Mouse (Mus musculus) liver, postnatal 0 days (tissue): ENCODE results near the gene Tbkbp1.

Source experiments
- CTCF ChIP-seq: sonication (generic); IDR thresholded peaks from 2 replicates; pipeline ENCODE4 v1.5.1; 2016; ENCODE audit warnings: antibody characterized with exemption, low read depth
- EP300 ChIP-seq: IDR thresholded peaks from 2 replicates; pipeline ENCODE4 v1.6.1; 2016; ENCODE audit warnings: antibody characterized with exemption, low read depth, mild to moderate bottlenecking

DNA sequence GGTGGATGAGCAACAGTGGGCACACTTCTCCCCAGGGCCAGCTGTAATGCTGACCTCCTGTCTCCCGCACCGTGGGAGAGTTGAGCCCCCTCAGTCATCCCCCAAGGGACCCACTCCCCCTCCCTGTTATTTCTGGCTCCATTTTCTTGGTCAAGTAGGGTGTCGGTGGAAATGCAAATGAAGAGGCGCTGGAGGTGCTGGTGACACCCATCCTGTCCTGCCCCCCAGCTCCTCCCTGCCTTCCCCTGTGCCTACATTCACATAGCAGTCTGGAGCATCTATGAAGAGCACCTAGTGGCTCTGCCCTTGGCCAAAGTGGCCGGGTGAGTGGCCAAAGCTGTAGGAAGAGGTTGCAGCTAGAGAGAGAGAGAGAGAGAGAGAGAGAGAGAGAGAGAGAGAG, 18.0 kb downstream of the Tbkbp1 start:
- no peak for TF ChIP-seq CTCF
- TF ChIP-seq EP300 = no peak
